Mouse (Mus musculus) MEL (cell line): ENCODE results near the gene Prdm12.

Source experiments
- CTCF ChIP-seq, 3 experiments: IDR thresholded peaks in 2 of 3; conservative IDR thresholded peaks in 1 of 3; 2 replicates each; pipeline ENCODE4 v1.5.1; 2011 to 2012; ENCODE audit warnings: low read length in 3 of 3, low read depth in 2 of 3, mild to moderate bottlenecking in 2 of 3, improper control_type of control experiment in 1 of 3, inconsistent platforms in 1 of 3, mixed read lengths in 1 of 3, moderate library complexity in 1 of 3; ENCODE audit not compliant: control insufficient read depth in 1 of 3, insufficient read depth in 1 of 3, poor library complexity in 1 of 3, severe bottlenecking in 1 of 3
- E2F4 ChIP-seq: IDR thresholded peaks from 2 replicates; pipeline ENCODE4 v1.6.1; 2011; ENCODE audit warnings: low read depth, low read length, improper control_type of control experiment, borderline replicate concordance
- HCFC1 ChIP-seq: IDR thresholded peaks from 2 replicates; pipeline ENCODE4 v1.6.1; 2012; ENCODE audit warnings: low read depth, mild to moderate bottlenecking, inconsistent platforms, low read length, improper control_type of control experiment, moderate library complexity
- MAZ ChIP-seq: IDR thresholded peaks from 2 replicates; pipeline ENCODE4 v1.6.1; 2012; ENCODE audit warnings: low read depth, mild to moderate bottlenecking, inconsistent platforms, low read length, improper control_type of control experiment
- MEF2A ChIP-seq: IDR thresholded peaks from 2 replicates; pipeline ENCODE4 v1.6.1; 2014; ENCODE audit warnings: low read depth, mild to moderate bottlenecking, inconsistent platforms, low read length, improper control_type of control experiment; ENCODE audit not compliant: poor library complexity, insufficient replicate concordance, severe bottlenecking; ENCODE audit errors: extremely low read depth
- NELFE ChIP-seq: IDR thresholded peaks from 2 replicates; pipeline ENCODE4 v1.6.1; 2011; ENCODE audit warnings: low read depth, low read length, improper control_type of control experiment
- POLR2AphosphoS5 ChIP-seq: IDR thresholded peaks from 2 replicates; pipeline ENCODE4 v1.6.1; 2012; ENCODE audit warnings: low read depth, borderline replicate concordance, mild to moderate bottlenecking, inconsistent platforms, low read length, moderate library complexity, mixed read lengths
- TAL1 ChIP-seq: IDR thresholded peaks from 2 replicates; pipeline ENCODE4 v1.6.1; 2012; ENCODE audit warnings: mild to moderate bottlenecking, inconsistent platforms, low read length, moderate library complexity, mixed read lengths
- TBP ChIP-seq: IDR thresholded peaks from 2 replicates; pipeline ENCODE4 v1.8.0; 2011; ENCODE audit warnings: low read depth, low read length, improper control_type of control experiment
- ZC3H11A ChIP-seq: IDR thresholded peaks from 2 replicates; pipeline ENCODE4 v1.6.1; 2012; ENCODE audit warnings: low read depth, mild to moderate bottlenecking, inconsistent platforms, low read length, improper control_type of control experiment

DNA sequence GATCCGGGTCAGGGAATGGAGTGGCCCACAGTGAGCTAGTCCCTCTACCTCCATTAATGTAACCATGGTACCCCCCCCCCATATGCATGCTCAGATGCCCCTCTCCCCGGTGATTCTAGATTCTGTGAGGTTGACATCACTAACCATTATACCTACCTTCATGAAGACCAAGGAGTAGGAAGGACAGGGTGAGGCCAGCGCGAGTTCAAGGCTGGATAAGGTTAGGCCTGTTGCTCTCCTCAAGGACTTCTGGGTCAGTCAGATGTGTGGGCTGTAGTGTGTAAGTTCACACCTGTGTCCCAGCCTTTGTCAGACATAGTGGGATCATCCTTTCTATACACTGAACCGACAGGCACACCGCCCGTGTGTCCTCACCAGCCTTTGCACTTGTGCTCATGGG lies 16.5 kb downstream of the Prdm12 start:
- TF ChIP-seq CTCF (IDR thresholded peaks at IDR 0.05 in 2 of 3, conservative IDR thresholded peaks at IDR 0.05 in 1 of 3; ENCODE audit: control insufficient read depth in 1 of 3, insufficient read depth in 1 of 3, low read depth in 2 of 3, low read length in 3 of 3, poor library complexity in 1 of 3, severe bottlenecking in 1 of 3): no peak
- TF ChIP-seq NELFE: no peak
- no peak for TF ChIP-seq MEF2A
- no peak for TF ChIP-seq POLR2AphosphoS5
- no peak for TF ChIP-seq E2F4
- no peak for TF ChIP-seq ZC3H11A
- no peak for TF ChIP-seq TBP
- no peak for TF ChIP-seq HCFC1
- no peak for TF ChIP-seq MAZ
- no peak for TF ChIP-seq TAL1
